Mouse (Mus musculus): ENCODE data around the gene Glod4. TPM values are rescaled to one million over a fixed set of nuclear protein-coding genes. Genes with fewer than 3 reads are reported as not detected.
A peak's percentile ranks its signal among the peaks of the same experiment; 100 is the strongest.

Gene Glod4
- total and polyA plus RNA-seq, 2 experiments from 2014 or later, result 63.5 to 116 TPM

DNA sequence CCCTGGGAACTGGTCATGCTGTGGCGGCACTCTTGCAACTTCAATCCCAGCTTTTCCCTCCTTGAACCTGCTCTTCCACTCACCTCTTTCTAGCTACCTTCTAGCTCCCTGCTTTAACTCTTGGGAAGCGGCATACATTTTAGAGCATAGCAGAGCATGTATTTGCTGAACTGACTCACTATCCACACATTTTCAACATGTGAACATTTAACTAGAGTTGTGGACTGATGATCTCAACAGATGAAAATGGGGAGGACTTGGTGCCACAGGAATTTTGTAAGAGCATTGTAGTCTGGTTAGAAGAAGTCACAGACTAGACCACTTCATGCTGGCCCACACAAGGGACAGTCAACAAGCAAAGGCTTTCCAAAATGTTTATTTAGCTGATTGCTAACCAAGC, 85.2 kb downstream of the Glod4 start:
- peaks cover 41% of the 10 kb centered on the region for H3K36me3 ChIP-seq (ENCODE audit: insufficient read depth, low read length)
- ATAC-seq (ENCODE audit: low FRiP score) (no peak), DNase-seq (ENCODE audit: low spot score) (no peak)
- no peak overlapping the region for H3K4me2 ChIP-seq (ENCODE audit: low read depth, low read length, poor library complexity, severe bottlenecking)
- H3K27me3 ChIP-seq (ENCODE audit: insufficient read depth, low read length), result no peaks in the 10 kb centered on the region
- 96% methylated on average over 2 of the region's 2 CpGs for WGBS
- H3K4me1 ChIP-seq (ENCODE audit: insufficient read depth, low read length), result no peaks in the 10 kb centered on the region
- no peak for TF ChIP-seq CTCF (IDR thresholded peaks at IDR 0.05)
- no peaks in the 10 kb centered on the region for H3K9me3 ChIP-seq (ENCODE audit: low read length)
- H3K4me3 ChIP-seq (ENCODE audit: low read depth, low read length), result no peak overlapping the region
- no peak overlapping the region for H3K27ac ChIP-seq (ENCODE audit: low read depth, low read length)
- no peak overlapping the region for H3K9ac ChIP-seq (replicated peaks; ENCODE audit: low read length, poor library complexity, severe bottlenecking)

DNA sequence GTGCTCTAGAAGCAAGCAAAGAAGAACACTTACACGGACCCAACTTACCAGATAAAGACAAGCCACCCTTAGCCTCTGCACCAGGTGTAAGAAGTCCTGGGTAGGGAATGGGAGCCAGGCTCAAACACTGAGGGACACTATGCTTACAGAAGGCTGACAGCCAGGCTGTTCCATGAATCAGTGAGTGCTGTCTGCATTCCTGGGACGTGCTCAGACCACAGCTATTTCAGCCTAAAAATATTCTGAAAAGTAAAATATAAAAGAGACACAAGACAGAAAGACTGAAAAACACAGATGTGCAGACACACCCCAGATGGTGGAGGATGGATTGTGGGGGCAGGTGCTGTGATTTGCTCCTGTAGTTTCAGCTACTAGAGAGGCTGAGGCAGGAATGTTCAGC, 88.7 kb downstream of the Glod4 start:
- Histone ChIP-seq H3K27me3 (ENCODE audit: insufficient read depth, low read length) (no peaks in the 10 kb centered on the region), H3K36me3 (ENCODE audit: insufficient read depth, low read length) (peaks cover 33% of the 10 kb centered on the region), H3K9me3 (ENCODE audit: low read length) (no peaks in the 10 kb centered on the region), H3K9ac (replicated peaks; ENCODE audit: low read length, poor library complexity, severe bottlenecking) (no peak overlapping the region), H3K27ac (ENCODE audit: low read depth, low read length) (no peak overlapping the region), H3K4me2 (ENCODE audit: low read depth, low read length, poor library complexity, severe bottlenecking) (no peak overlapping the region), H3K4me3 (ENCODE audit: low read depth, low read length) (no peak overlapping the region), H3K4me1 (ENCODE audit: insufficient read depth, low read length) (no peaks in the 10 kb centered on the region)
- ATAC-seq (ENCODE audit: low FRiP score), result no peak
- no peak for TF ChIP-seq CTCF (IDR thresholded peaks at IDR 0.05)
- 88% methylated on average over 2 of the region's 2 CpGs for WGBS
- no peak for DNase-seq (ENCODE audit: low spot score)

DNA sequence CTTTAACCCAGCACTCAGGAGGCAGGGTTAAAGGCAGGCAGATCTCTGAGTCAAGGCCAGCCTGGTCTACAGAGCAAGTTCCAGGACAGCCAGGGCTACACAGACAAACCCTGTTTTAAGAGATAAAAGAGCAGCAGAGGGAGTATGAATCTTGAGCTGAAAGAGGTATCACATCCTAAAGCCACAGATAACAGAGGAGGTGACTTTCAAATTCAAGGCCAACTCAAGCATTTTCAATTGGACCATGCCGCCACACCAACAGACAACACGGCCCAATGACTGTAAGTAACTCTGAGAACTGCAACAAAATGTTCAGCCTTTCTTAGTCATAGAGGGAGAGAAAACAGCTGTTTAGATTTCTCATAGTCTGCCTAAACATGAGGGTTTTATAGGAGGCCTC, 89.3 kb downstream of the Glod4 start:
- Histone ChIP-seq H3K9me3 (ENCODE audit: low read length) (no peaks in the 10 kb centered on the region), H3K36me3 (ENCODE audit: insufficient read depth, low read length) (peaks cover 30% of the 10 kb centered on the region), H3K4me1 (ENCODE audit: insufficient read depth, low read length) (no peaks in the 10 kb centered on the region), H3K4me3 (ENCODE audit: low read depth, low read length) (no peak overlapping the region), H3K27ac (ENCODE audit: low read depth, low read length) (no peak overlapping the region), H3K9ac (replicated peaks; ENCODE audit: low read length, poor library complexity, severe bottlenecking) (no peak overlapping the region), H3K4me2 (ENCODE audit: low read depth, low read length, poor library complexity, severe bottlenecking) (no peak overlapping the region), H3K27me3 (ENCODE audit: insufficient read depth, low read length) (no peaks in the 10 kb centered on the region)
- ATAC-seq (ENCODE audit: low FRiP score) (no peak), DNase-seq (ENCODE audit: low spot score) (no peak)
- 90% methylated on average over 2 of the region's 2 CpGs for WGBS
- no peak for TF ChIP-seq CTCF (IDR thresholded peaks at IDR 0.05)

DNA sequence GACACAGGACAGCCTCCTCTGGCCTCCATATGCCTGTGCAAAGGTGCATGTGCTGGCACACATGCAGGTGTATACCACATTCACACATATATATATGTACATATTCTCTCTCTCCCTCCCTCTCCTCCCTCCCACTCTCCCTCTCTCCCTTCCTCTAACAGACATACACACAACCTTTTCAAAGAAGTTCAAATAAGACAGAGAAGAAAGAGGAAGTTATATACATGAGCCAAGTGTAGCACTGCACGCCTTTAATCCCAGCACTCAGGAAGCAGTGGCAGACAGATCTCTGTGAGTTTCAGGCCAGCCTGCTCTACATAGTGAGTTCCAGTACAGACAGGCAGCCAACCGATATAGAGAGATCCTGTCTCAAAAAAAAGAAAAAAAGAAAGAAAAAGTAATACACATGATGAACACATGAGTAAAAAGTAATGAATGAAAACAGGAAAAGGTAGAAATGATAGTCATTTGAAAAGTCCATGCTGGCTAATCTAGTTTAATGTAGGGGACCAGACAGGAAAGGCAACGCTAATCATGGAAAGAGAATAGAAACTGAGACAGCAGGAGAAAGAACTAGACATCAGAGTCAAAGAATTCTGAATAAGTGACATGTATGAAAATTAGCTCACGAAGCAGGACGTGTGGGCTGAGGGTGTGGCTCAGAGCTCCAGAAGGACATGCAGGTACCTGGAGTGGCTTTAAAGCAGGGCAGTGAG, 90.1 kb downstream of the Glod4 start:
- TF ChIP-seq CTCF (IDR thresholded peaks at IDR 0.05), result no peak
- Histone ChIP-seq H3K36me3 (ENCODE audit: insufficient read depth, low read length) (peaks cover 30% of the 10 kb centered on the region), H3K4me2 (ENCODE audit: low read depth, low read length, poor library complexity, severe bottlenecking) (no peak overlapping the region), H3K27ac (ENCODE audit: low read depth, low read length) (no peak overlapping the region), H3K9ac (replicated peaks; ENCODE audit: low read length, poor library complexity, severe bottlenecking) (no peak overlapping the region), H3K4me1 (ENCODE audit: insufficient read depth, low read length) (peaks cover 6% of the 10 kb centered on the region; the same call in 1 of the 2 replicates), H3K27me3 (ENCODE audit: insufficient read depth, low read length) (no peaks in the 10 kb centered on the region), H3K9me3 (ENCODE audit: low read length) (no peaks in the 10 kb centered on the region), H3K4me3 (ENCODE audit: low read depth, low read length) (no peak overlapping the region)
- WGBS, result 92% methylated on average over 5 of the region's 5 CpGs
- ATAC-seq (ENCODE audit: low FRiP score), result no peak
- DNase-seq (ENCODE audit: low spot score), result no peak

DNA sequence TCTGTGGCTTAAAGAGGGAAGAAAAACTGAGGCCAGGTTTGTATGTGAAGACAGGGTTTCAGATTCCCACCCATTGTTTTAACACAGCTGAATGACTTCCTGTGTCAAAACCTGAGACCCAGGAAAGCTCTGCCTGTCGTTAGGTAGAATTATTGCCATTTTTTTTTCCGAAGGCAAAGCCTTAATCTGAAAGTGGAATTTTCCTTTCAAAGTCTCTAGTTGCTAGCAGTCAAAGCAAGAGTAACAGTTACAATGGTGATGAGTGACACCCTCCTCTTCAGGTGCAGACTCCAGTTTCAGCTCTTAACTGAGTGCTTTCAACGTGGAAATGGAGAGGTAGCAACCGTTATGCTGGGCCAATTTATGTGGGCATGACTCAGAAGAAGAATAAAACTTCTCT, 92.5 kb downstream of the Glod4 start:
- Histone ChIP-seq H3K9ac (replicated peaks; ENCODE audit: low read length, poor library complexity, severe bottlenecking) (no peak overlapping the region), H3K4me3 (ENCODE audit: low read depth, low read length) (no peak overlapping the region), H3K27ac (ENCODE audit: low read depth, low read length) (no peak overlapping the region), H3K4me2 (ENCODE audit: low read depth, low read length, poor library complexity, severe bottlenecking) (no peak overlapping the region), H3K4me1 (ENCODE audit: insufficient read depth, low read length) (peaks cover 6% of the 10 kb centered on the region), H3K36me3 (ENCODE audit: insufficient read depth, low read length) (peaks cover 19% of the 10 kb centered on the region), H3K27me3 (ENCODE audit: insufficient read depth, low read length) (no peaks in the 10 kb centered on the region), H3K9me3 (ENCODE audit: low read length) (no peaks in the 10 kb centered on the region)
- DNase-seq (ENCODE audit: low spot score), result no peak
- no peak for TF ChIP-seq CTCF (IDR thresholded peaks at IDR 0.05)
- ATAC-seq (ENCODE audit: low FRiP score), result no peak
- WGBS, result 84% methylated on average over 4 of the region's 4 CpGs

DNA sequence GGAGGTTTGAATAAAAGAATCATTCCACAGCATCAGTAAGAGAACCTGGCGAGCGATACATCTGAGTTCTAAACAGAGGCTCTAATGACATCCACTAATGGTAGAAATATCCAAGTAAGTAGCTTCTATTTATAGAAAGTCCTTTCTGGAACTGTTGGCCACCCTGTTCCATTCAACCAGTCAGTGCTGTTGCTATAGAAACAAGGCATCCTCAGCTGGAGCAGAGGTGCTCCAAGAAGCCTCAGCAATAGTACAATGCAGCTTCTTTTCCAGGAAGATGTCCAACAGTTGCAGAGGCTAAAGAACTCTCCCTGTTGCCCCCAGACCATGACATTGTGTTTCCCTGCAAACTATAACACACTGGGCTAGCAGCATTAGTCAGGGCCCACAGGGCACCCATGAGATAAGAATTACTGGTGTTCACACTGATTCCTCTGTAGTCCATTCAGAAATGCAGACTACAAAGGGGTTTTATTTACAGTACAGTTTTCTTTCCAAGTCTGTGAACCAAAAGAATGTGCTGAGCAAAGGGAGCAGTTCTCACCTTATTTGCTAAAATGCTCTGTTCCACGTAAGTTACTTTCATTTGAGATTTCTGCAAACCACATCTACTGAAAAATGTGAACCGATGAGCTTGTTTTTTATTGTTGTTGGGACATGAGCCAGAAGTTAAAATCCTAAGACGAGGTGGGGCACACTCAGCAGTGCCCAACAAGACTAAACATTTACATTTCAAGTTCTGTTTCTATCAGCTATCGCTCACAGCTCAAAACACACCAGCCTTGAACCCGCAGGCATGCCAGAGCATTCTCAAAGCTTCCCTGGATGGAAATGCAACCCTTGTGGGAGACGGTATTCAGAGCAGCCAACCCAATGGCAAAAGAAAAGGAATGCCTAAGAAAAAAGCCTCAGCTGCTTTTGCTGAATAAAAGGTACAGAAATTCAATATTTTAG, 95.2 kb downstream of the Glod4 start:
- Histone ChIP-seq H3K27ac (ENCODE audit: low read depth, low read length) (peak overlapping the region; percentile 67), H3K9me3 (ENCODE audit: low read length) (no peaks in the 10 kb centered on the region), H3K9ac (replicated peaks; ENCODE audit: low read length, poor library complexity, severe bottlenecking) (no peak overlapping the region), H3K4me3 (ENCODE audit: low read depth, low read length) (no peak overlapping the region), H3K4me2 (ENCODE audit: low read depth, low read length, poor library complexity, severe bottlenecking) (no peak overlapping the region), H3K4me1 (ENCODE audit: insufficient read depth, low read length) (peaks cover 6% of the 10 kb centered on the region), H3K36me3 (ENCODE audit: insufficient read depth, low read length) (peaks cover 7% of the 10 kb centered on the region; the same call in 1 of the 2 replicates), H3K27me3 (ENCODE audit: insufficient read depth, low read length) (no peaks in the 10 kb centered on the region)
- 55% methylated on average over 8 of the region's 8 CpGs for whole genome bisulfite sequencing
- TF ChIP-seq CTCF (IDR thresholded peaks at IDR 0.05), result no peak
- no peak for ATAC-seq (ENCODE audit: low FRiP score)
- DNase-seq (ENCODE audit: low spot score), result peak; percentile 80

All from midbrain, postnatal 0 days (tissue).